Mouse (Mus musculus): ENCODE measurements around the gene Grm3. TPM values are rescaled to one million over a fixed set of nuclear protein-coding genes. Genes with fewer than 3 reads are reported as not detected.

Gene Grm3
- polyA plus RNA-seq, 1 experiment from 2014 or later, result 0.04 TPM

DNA sequence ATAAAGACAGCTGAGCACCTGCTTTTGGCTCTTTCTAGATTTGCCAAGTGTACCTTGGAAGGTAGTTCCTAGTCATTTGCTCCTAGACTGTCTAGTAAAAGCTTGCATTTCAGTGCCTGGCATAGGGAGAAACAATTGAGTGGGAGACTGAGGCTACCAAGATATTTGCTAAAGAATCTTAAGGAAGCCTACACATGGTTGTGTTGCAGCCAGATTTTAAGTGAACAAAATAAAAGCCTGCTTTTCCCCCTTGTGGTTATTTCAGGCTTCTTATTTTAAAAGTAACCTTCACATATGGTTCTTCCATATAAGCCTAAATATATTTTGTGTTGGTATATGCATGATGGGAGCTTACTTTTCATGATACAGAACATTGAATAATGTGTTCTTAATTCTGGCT is 3.8 kb downstream of the Grm3 start:
- ATAC-seq (no peak), DNase-seq (ENCODE audit: low spot score) (no peak)
- TF ChIP-seq EP300 (IDR thresholded peaks at IDR 0.05), result no peak
- TF ChIP-seq CTCF (IDR thresholded peaks at IDR 0.05), result no peak
- Histone ChIP-seq H3K9me3 (ENCODE audit: low read length) (no peaks in the 10 kb centered on the region), H3K4me2 (replicated peaks; ENCODE audit: low read depth, low read length) (no peak overlapping the region), H3K4me3 (ENCODE audit: low read depth, low read length) (no peak overlapping the region), H3K27me3 (replicated peaks; ENCODE audit: insufficient read depth, low read length) (no peaks in the 10 kb centered on the region; the same call in 1 of the 2 replicates), H3K36me3 (ENCODE audit: insufficient read depth, low read length) (no peaks in the 10 kb centered on the region), H3K27ac (ENCODE audit: low read length) (no peak overlapping the region), H3K9ac (replicated peaks; ENCODE audit: low read depth) (no peak overlapping the region), H3K4me1 (ENCODE audit: insufficient read depth, low read depth, low read length) (no peaks in the 10 kb centered on the region)

DNA sequence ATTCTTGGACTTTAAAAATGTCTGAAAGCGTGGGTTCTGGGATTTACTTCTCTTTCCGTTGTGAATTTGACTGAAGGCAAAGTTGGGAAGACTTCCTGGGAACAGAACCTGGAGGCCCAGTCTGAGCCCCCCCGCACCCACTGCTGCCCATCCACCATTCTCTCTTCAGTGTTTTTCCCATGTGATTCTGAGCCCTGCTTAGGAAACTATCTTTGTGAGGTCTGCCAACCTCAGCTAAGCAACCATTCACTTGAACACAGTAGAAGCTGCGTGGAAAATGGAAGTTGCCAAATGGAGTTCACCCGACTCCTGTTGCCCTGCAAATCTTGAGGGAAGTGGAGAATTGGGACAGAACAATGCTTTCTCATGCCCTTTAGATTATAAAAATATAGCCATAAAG is 8.7 kb downstream of the Grm3 start:
- no peak for ATAC-seq
- TF ChIP-seq CTCF (IDR thresholded peaks at IDR 0.05) (no peak), EP300 (IDR thresholded peaks at IDR 0.05) (no peak)
- Histone ChIP-seq H3K27me3 (replicated peaks; ENCODE audit: insufficient read depth, low read length) (no peaks in the 10 kb centered on the region), H3K4me3 (ENCODE audit: low read depth, low read length) (no peak overlapping the region), H3K9me3 (ENCODE audit: low read length) (no peaks in the 10 kb centered on the region), H3K27ac (ENCODE audit: low read length) (no peak overlapping the region), H3K4me1 (ENCODE audit: insufficient read depth, low read depth, low read length) (no peaks in the 10 kb centered on the region), H3K9ac (replicated peaks; ENCODE audit: low read depth) (no peak overlapping the region), H3K36me3 (ENCODE audit: insufficient read depth, low read length) (no peaks in the 10 kb centered on the region), H3K4me2 (replicated peaks; ENCODE audit: low read depth, low read length) (no peak overlapping the region)
- 79% methylated on average over 5 of the region's 5 CpGs for WGBS
- DNase-seq (ENCODE audit: low spot score), result no peak

DNA sequence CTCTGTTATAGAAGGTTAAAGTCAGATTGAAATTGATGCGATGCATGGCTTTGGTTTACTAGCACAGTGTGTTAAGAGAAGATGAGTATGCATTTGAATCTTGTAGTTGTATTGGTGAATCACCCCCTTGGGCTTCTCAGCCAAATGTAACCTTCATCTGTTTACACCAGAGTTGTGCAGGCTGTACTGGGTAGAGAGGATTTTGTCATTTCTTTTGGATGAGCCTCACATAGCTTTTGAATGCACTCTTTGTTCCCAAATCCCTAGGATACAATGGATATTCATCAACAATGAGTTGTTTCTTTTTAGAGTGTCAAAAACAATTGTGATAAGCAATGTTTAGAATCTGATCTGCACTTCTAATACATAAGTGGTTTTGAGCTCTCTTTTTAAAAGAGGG is 17.9 kb downstream of the Grm3 start:
- Histone ChIP-seq H3K9ac (replicated peaks; ENCODE audit: low read depth) (no peak overlapping the region), H3K27ac (ENCODE audit: low read length) (no peak overlapping the region), H3K4me2 (replicated peaks; ENCODE audit: low read depth, low read length) (no peak overlapping the region), H3K36me3 (ENCODE audit: insufficient read depth, low read length) (no peaks in the 10 kb centered on the region), H3K27me3 (replicated peaks; ENCODE audit: insufficient read depth, low read length) (no peaks in the 10 kb centered on the region), H3K9me3 (ENCODE audit: low read length) (no peaks in the 10 kb centered on the region), H3K4me1 (ENCODE audit: insufficient read depth, low read depth, low read length) (no peaks in the 10 kb centered on the region), H3K4me3 (ENCODE audit: low read depth, low read length) (no peak overlapping the region)
- ATAC-seq (no peak), DNase-seq (ENCODE audit: low spot score) (no peak)
- 84% methylated on average over 1 of the region's 1 CpGs for WGBS
- no peak for TF ChIP-seq CTCF (IDR thresholded peaks at IDR 0.05)
- no peak for TF ChIP-seq EP300 (IDR thresholded peaks at IDR 0.05)

DNA sequence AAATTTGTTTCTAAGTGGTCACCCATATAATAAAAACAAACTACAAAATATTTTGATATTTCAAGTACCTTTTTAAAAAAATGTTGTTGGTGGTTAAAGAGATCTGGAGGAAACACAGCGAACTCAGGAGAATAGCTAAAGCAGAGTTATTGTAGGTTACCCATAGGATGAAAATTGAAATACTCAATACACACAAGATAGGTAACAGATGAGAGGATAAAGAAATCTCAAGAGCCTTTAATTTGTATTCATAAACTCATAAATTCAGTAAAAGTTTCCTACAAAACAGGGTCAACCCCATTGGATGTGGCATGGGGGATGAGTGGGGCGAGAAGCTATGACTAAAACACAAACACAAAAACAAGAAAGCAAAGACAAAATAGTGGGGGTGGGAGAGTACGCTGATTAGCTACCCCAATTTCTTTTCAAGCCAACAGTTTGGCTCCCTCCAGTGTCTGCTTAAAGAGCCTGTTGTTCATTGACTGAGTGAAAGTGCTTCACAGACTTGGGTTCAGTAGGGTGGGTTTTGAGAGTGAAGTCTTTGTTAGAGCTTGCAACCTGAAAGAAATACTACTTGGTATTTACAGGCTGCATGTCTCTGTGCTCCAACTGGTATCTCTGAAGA is 21.5 kb downstream of the Grm3 start:
- TF ChIP-seq EP300 (IDR thresholded peaks at IDR 0.05) (no peak), CTCF (IDR thresholded peaks at IDR 0.05) (no peak)
- Histone ChIP-seq H3K4me2 (replicated peaks; ENCODE audit: low read depth, low read length) (no peak overlapping the region), H3K4me1 (ENCODE audit: insufficient read depth, low read depth, low read length) (no peaks in the 10 kb centered on the region), H3K27ac (ENCODE audit: low read length) (no peak overlapping the region), H3K9ac (replicated peaks; ENCODE audit: low read depth) (no peak overlapping the region), H3K9me3 (ENCODE audit: low read length) (no peaks in the 10 kb centered on the region), H3K36me3 (ENCODE audit: insufficient read depth, low read length) (no peaks in the 10 kb centered on the region), H3K4me3 (ENCODE audit: low read depth, low read length) (no peak overlapping the region), H3K27me3 (replicated peaks; ENCODE audit: insufficient read depth, low read length) (no peaks in the 10 kb centered on the region)
- 46% methylated on average over 3 of the region's 3 CpGs for WGBS
- DNase-seq (ENCODE audit: low spot score) (no peak), ATAC-seq (no peak)

DNA sequence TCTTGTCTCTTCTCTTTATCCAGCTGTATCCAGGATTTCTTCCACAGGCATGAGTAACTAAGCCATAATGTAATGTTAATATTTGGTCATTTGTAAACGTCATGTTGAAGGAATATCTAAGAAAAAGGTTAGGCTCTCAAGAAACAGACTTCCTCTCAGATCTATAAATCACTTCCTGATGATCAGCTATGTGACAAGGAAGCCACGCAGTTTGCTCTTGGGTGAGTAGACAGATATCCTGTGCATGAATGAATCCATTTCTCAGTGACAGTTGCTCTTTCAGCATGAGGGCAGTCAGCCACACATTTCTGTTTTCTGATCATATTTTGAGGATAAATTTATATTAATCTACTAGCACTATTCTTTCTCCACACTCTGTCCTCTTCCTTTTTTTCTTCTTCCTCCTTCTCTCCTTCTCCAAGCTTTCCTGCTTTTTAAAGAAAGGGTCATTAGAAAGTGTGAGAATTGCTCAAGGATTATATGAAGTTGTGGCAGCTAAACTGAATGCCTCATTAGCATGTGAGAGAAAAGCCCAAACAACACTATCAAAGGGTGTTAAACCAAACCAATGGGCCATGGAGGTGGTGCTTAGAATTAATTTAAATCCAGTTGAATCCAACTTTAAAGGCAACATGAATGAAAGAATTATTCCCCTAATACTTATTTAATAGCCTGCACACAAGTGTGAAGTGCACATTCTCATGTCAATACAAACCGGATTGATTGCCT is 22.1 kb downstream of the Grm3 start:
- DNase-seq (ENCODE audit: low spot score), result no peak
- Histone ChIP-seq H3K4me3 (ENCODE audit: low read depth, low read length) (no peak overlapping the region), H3K9ac (replicated peaks; ENCODE audit: low read depth) (no peak overlapping the region), H3K36me3 (ENCODE audit: insufficient read depth, low read length) (no peaks in the 10 kb centered on the region), H3K4me1 (ENCODE audit: insufficient read depth, low read depth, low read length) (no peaks in the 10 kb centered on the region), H3K9me3 (ENCODE audit: low read length) (no peaks in the 10 kb centered on the region), H3K27me3 (replicated peaks; ENCODE audit: insufficient read depth, low read length) (no peaks in the 10 kb centered on the region), H3K4me2 (replicated peaks; ENCODE audit: low read depth, low read length) (no peak overlapping the region), H3K27ac (ENCODE audit: low read length) (no peak overlapping the region)
- ATAC-seq, result no peak
- WGBS, result 8% methylated on average over 3 of the region's 3 CpGs
- no peak for TF ChIP-seq EP300 (IDR thresholded peaks at IDR 0.05)
- TF ChIP-seq CTCF (IDR thresholded peaks at IDR 0.05), result no peak

DNA sequence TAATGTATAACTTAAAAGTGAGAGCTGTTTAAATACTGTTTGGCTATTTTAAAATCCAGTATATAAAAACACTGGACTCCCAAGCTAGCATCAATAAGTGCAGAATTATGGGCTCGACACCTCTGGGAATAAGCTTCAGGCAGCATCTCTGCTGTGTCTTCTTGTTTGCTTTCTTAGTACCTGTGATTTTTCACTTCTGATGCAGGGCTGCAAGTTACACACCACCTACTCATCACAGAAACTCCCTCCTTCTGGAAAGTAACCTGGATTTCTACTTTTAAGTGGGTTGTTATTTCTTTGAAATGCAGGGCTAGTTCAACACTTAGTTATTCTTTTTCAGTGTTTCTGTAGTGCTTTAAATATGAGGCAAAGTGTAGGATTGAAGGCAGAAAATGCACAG is 32.6 kb downstream of the Grm3 start:
- Histone ChIP-seq H3K27me3 (replicated peaks; ENCODE audit: insufficient read depth, low read length) (no peaks in the 10 kb centered on the region), H3K4me2 (replicated peaks; ENCODE audit: low read depth, low read length) (no peak overlapping the region), H3K9ac (replicated peaks; ENCODE audit: low read depth) (no peak overlapping the region), H3K4me1 (ENCODE audit: insufficient read depth, low read depth, low read length) (no peaks in the 10 kb centered on the region), H3K9me3 (ENCODE audit: low read length) (no peaks in the 10 kb centered on the region), H3K36me3 (ENCODE audit: insufficient read depth, low read length) (no peaks in the 10 kb centered on the region), H3K4me3 (ENCODE audit: low read depth, low read length) (no peak overlapping the region), H3K27ac (ENCODE audit: low read length) (no peak overlapping the region)
- TF ChIP-seq CTCF (IDR thresholded peaks at IDR 0.05), result no peak
- TF ChIP-seq EP300 (IDR thresholded peaks at IDR 0.05), result no peak
- ATAC-seq, result no peak
- WGBS, result 83% methylated on average over 1 of the region's 1 CpGs
- no peak for DNase-seq (ENCODE audit: low spot score)
